Mouse (Mus musculus): Measurements from ENCODE around the gene Limk1.

GRCm38 (mm10) chr5:134638461-134639268 lies 49.7 kb downstream of the Limk1 start:
- no peak for TF ChIP-seq JUN (IDR thresholded peaks at IDR 0.05; ENCODE audit: insufficient read depth, low read depth, low read length)
- TF ChIP-seq POLR2A (IDR thresholded peaks at IDR 0.05; ENCODE audit: low read depth, low read length): no peak
- no peak for TF ChIP-seq E2F4 (IDR thresholded peaks at IDR 0.05; ENCODE audit: insufficient replicate concordance, low read depth, low read length)
- TF ChIP-seq MEF2A (IDR thresholded peaks at IDR 0.05; ENCODE audit: borderline replicate concordance, low read depth, low read length): no peak
- TF ChIP-seq HCFC1 (IDR thresholded peaks at IDR 0.05; ENCODE audit: low read depth, low read length): no peak
- no peak for TF ChIP-seq TCF12 (IDR thresholded peaks at IDR 0.05; ENCODE audit: low read depth, low read length)
- TF ChIP-seq CTCF (conservative IDR thresholded peaks at IDR 0.05 in 1 of 2, IDR thresholded peaks at IDR 0.05 in 1 of 2; ENCODE audit: low read depth in 2 of 2, low read length in 2 of 2): no peak
- no peak for TF ChIP-seq MAZ (IDR thresholded peaks at IDR 0.05; ENCODE audit: low read depth, low read length)
- no peak for TF ChIP-seq USF2 (conservative IDR thresholded peaks at IDR 0.05; ENCODE audit: low read depth, low read length)

Measured in CH12.LX (cell line).